Mouse (Mus musculus): ENCODE measurements at regions not wholly inside any gene's neighbourhood (a gene's known extent, or its start where the extent isn't known, plus 50 kb on each side); places are given as distances from the start of the nearest gene placed in this dataset.

DNA sequence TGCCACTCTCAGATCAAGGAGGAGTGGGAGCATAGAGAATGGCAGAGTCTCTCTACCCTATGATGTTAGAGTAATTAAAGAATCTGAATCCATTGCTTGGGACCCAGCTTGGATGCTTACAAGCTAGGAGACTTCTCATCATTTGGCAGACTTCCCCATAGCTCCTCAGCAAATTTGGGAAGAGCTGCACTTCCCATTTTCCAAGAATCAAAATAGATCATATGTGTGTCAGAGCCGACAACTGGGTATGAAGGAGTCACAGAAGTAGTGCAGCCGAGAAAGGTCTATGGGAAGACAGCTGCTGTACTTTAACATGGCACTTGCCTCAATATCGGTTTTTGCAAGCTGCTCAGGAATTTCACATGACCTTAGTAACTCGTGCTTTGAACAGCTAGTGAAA, 596.8 kb downstream of the Gm9195 start:
- peak; percentile 11 to 21 for DNase-seq (ENCODE audit: low spot score in 2 of 2)

DNA sequence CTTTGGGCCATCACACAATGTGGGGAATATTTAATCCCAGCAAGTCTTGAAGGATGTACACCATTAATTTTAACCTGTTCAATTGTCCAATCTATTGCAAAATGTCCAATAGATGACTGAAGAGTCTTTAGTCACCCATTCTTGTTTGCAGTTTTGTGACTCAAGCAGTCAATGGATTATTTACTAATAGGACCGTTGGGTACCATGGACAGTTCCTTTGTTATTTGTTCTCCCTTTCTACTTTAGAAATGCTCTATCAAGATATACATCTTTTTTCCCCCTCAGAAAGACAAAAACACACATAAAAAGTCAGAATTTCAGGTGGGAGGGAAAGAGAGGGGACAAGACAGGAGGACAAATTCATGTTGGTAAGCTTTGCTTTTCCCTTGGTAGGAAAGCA, 598.3 kb downstream of the Gm9195 start:
- no peak for DNase-seq (ENCODE audit: low spot score in 2 of 2)

- DNase-seq (ENCODE audit: low spot score in 2 of 2), result no peak
Observed at GRCm38 (mm10) chr14:71891667-71892066, 600.0 kb downstream of the Gm9195 start.

DNA sequence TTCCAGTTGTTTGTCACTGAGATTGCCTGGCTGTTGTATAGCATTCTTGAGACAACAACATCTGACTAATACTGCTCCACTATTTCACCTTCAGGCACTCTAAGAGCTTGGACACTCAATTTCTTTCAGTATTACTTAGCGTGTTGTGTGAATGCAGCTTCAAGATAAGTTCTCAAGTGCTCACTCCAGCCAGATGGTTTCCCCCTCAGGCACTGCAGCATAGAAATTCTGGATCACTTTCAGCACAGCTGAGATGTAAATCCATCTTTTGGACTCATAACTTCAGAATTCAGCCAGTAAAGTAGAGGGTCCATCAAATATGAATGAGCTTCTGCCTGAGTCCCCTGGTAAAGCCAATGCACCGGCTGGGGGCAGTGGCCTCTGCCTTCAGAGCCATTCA, 608.8 kb downstream of the Gm9195 start:
- peak in 1 of 2 experiments; percentile 15 for DNase-seq (ENCODE audit: low spot score in 2 of 2)

DNA sequence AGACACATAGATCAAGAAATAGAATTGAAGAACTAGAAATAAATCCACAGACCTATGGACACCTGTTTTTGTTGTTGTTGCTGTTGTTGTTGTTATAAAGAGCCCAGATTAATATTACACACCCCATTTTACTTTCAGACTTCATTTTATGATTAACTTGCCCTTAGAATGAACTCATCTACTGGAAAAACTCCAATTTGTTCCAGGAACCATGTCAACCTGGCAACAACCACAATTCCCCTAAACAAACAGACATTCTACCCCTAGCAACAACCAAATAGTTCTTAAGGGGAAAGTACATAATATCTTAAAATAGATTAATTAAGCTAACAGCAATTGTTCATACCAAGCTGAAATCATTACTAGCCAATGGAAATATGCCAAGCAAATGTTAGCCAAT, 646.1 kb downstream of the Gm9195 start:
- no peak for DNase-seq (ENCODE audit: low spot score in 2 of 2)

GRCm38 (mm10) chr14:71808863-71809487, 682.7 kb downstream of the Gm9195 start:
- DNase-seq (ENCODE audit: low spot score in 2 of 2), result peak in 1 of 2 experiments; percentile 6

GRCm38 (mm10) chr14:71805624-71806023, 686.0 kb downstream of the Gm9195 start:
- DNase-seq (ENCODE audit: low spot score in 2 of 2), result peak; percentile 9 to 15

DNA sequence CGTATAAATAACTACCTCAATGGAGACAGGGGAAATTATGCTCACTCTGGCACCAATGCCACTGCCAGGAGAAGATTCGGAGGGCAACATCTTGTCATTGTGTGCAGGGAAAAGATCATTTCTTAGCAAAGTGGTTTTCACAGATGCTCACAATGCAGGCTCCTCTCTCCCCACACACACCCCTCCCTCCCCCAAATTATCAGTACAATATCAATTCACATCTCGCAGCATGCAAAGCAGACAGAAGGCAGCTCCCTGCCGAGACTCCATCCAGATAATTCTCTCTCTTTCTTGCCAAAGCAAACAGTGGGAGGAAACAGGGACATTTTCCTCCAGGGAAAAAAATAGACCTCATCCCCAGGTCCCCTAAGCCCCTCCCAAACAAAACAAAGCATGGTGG, 691.8 kb downstream of the Gm9195 start:
- peak in 1 of 2 experiments; percentile 18 for DNase-seq (ENCODE audit: low spot score in 2 of 2)

DNA sequence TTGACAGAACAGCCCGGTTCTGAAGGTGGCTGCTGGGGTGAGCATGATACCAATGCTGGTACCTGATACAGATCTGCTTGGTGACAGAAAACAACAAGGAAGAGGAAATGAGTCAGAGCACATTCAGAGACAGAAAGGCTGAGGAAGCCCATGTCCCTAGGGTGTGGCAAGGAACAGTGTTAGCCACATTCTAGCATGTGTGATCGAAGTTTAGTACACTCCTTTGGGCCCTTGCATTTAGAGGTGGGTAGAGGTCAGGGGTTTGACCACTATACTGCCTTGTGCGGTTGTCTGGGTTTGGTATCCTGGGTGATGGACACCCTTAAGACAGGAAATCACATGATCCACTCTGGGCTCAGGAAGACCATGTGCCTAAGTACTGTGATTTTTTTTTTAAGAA, 695.9 kb downstream of the Gm9195 start:
- DNase-seq (ENCODE audit: low spot score in 2 of 2), result no peak

GRCm38 (mm10) chr14:71776990-71777525, 714.6 kb downstream of the Gm9195 start:
- DNase-seq (ENCODE audit: low spot score in 2 of 2), result no peak

- DNase-seq (ENCODE audit: low spot score in 2 of 2), result no peak
Observed at GRCm38 (mm10) chr14:71766856-71767255, 724.8 kb downstream of the Gm9195 start.

- peak; percentile 78 to 85 for DNase-seq (ENCODE audit: low spot score in 2 of 2)
Observed at GRCm38 (mm10) chr14:71728542-71728941, 763.1 kb downstream of the Gm9195 start.

- no peak for DNase-seq (ENCODE audit: low spot score in 2 of 2)
Observed at GRCm38 (mm10) chr14:71723526-71723925, 768.1 kb downstream of the Gm9195 start.

DNA sequence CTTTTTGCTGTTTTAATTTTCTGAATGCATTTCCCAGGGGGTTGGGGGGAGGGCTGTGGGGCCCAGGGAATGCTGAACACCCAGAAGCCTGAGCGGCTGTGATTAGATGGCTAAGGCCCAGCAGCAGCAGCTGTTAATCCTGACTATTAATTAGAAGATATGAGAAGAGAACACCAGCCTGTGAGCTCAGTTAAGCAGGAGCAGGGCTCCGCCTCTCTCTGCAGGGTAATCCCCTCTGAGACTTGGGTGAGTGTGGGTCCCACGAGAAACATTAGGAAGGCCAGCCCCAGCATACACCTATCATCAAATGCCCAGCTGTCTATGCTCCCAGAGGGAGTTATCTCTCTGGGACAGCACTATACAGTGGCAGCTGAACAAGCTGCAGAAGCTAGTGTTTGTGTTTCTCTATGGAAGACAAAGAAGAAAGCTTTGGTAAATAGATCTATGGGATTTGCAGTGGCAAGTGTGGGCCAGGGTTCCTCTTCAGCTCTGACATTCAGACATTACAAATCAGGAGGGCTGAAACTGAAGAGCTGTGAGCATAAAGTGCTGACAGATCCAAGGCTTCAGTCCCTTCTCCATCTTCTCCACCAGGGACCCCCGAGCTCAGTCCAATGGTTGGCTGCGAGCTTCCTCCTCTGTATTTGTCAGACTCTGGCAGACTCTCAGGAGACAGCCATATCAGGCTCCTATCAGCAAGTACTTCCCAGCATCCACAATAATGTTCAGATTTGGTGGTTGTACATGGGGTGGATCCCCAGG, 781.9 kb downstream of the Gm9195 start:
- no peak for DNase-seq (ENCODE audit: low spot score in 2 of 2)

- DNase-seq (ENCODE audit: low spot score in 2 of 2), result no peak
Observed at GRCm38 (mm10) chr14:71692752-71693437, 798.7 kb downstream of the Gm9195 start.

DNA sequence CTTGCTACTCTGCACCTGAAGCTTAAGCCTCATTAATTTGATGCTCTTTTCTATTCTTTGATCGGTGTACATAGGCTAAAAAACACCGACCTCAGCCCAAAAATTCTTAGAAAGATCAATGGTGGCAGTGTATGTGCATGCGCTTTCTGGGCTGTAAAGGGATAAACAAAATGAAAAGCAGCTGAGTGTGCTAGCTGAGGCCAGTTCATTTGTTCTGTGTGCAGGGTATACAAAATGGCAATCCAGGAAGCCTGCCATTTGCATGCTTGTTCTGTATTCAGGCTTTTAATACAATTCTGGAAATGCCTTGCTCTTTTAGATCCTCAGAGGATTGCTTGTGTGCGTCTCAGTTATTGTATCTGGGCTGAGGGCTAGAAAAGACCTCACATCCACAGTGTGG, 817.1 kb downstream of the Gm9195 start:
- DNase-seq (ENCODE audit: low spot score in 2 of 2), result no peak

GRCm38 (mm10) chr14:71673837-71674236, 817.8 kb downstream of the Gm9195 start:
- DNase-seq (ENCODE audit: low spot score in 2 of 2), result peak; percentile 12 to 18

GRCm38 (mm10) chr14:71672481-71672880, 819.2 kb downstream of the Gm9195 start:
- DNase-seq (ENCODE audit: low spot score in 2 of 2), result no peak

DNA sequence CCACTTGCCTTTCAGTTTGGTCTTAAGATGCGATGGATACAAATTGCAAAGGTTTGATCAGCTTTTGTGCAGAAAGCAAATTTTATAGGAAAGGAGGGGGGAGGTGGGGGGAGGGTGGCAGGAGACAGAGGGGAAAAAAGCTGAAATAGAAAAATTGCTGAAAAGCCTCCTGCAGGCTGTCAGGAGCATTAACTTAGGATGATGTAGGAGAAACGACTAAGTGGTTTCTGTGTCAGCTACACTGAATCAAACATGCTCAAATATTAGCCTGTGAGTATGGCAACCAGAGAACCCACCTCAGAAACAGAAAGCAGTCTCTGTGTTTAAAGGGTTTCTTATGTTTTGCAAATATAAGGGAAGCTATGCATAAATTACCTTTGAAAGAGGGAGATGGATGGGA, 819.6 kb downstream of the Gm9195 start:
- no peak for DNase-seq (ENCODE audit: low spot score in 2 of 2)

- DNase-seq (ENCODE audit: low spot score in 2 of 2), result peak; percentile 35 to 37
Observed at GRCm38 (mm10) chr14:71670435-71670834, 821.2 kb downstream of the Gm9195 start.

DNA sequence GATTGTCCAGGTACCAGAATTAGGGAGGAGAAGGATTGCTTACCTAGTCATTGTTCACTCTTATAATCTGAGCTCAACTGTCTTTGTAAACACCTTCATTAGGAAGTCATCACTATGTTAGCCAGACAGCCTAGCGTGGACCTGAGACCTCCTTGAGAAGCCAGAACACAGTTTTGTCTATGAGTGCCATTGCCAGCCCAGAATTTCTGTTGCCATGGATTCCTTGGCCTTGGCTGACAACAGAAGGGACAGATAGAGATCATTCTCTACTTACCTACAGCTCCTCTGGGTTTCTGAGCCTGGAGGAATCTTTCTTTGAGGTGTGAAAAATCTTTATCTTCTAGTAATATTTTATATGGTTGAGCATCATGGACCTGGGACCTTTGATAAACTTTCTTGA, 825.0 kb downstream of the Gm9195 start:
- DNase-seq (ENCODE audit: low spot score in 2 of 2), result no peak

DNA sequence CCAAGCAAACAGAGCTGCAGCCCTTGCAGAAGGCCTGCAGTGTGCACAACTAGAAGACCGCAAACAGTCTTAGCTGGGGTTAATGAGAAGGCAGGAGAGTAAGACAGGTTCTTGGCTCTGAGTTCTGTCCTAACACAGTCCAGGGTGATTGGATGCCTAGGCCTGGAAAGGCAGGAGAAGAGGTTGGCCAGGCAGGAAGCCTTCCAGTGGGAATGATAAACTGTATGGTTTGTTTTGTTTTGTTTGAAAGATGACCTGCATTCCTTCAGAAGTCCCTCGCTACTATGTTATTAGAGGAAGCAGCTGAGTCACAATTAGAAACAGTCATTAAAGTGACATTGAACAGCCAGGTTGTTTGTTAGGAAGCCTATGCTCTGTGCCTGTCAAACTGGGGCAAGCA, 831.5 kb downstream of the Gm9195 start:
- no peak for DNase-seq (ENCODE audit: low spot score in 2 of 2)
